Mouse (Mus musculus): ENCODE results near the gene Emsy.

Gene Emsy

DNA sequence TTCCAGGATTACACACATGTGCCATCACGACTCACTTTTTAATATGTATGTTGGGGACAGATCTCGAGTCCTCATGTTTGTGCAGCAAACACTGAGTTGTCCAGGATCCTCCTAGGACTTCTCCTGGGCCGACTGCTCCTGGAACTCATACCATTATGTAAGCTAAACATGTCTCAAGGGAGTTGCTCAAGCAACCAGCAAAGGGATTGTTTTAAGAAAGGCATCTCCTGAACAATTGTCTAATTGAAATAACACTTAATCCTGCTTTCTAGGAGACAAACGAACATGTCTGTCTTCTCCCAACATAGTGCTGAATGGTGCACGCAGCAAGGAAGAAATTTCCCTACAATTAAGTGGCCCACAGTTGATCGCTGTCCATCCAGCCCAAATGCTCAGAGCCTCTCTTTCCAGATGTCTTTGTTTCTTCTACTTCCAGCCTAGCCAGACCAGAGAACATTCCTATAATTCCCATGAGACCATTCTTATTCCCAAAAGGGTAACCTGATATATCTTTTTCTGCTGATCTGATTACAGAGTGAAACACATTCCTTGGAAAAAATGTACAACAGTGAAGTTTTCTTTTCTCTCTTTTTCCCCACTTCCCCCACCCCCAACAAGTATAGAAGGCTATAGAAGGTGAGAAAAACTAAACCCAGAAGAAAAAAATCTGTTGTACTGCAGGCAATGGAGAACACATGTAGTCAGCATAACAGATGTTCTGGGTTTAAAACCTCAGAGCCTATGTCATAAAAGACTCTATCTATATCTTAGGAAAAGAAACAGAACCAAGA lies 11.6 kb upstream of the Emsy start:
- no peak for DNase-seq (ENCODE audit: low spot score in 2 of 2)

DNA sequence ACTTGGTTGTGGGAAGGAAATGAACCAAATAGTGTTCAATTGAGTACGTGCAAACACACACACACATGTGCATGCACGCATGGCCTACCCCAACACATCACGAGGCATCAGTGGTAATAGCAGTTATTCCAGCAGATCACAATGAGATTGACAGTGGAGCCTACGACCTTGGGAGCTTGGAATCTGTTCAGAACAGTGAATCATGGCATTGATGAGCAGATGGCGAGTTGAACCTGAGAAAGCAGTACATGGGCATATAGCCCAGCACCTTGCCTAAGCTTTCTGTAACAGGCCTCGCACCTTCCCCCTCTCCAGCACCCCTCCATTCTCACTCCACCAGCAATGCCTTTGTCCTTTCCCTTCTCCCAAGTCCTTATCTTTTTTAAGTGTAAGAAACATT lies 9.1 kb upstream of the Emsy start:
- DNase-seq (ENCODE audit: low spot score in 2 of 2): no peak

DNA sequence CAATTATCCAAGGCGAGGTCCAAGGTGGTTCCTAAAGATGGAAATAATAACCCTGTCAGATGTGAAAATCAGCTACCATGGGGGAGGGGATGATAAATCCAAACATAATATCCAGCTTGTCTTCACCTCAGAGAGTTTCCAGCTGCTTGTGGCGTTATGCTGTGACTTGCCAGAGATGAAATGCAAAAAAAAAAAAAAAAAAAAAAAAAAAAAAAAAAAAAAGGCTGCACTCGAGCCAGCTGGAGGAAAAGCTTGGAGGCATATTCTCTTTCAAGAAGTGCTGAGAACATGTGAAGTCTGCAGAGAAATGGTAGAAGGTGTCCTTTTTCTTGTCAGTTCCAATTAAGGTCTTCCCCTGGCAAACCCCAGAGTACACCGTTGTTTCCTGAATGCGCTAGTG lies 8.6 kb upstream of the Emsy start:
- no peak for DNase-seq (ENCODE audit: low spot score in 2 of 2)

DNA sequence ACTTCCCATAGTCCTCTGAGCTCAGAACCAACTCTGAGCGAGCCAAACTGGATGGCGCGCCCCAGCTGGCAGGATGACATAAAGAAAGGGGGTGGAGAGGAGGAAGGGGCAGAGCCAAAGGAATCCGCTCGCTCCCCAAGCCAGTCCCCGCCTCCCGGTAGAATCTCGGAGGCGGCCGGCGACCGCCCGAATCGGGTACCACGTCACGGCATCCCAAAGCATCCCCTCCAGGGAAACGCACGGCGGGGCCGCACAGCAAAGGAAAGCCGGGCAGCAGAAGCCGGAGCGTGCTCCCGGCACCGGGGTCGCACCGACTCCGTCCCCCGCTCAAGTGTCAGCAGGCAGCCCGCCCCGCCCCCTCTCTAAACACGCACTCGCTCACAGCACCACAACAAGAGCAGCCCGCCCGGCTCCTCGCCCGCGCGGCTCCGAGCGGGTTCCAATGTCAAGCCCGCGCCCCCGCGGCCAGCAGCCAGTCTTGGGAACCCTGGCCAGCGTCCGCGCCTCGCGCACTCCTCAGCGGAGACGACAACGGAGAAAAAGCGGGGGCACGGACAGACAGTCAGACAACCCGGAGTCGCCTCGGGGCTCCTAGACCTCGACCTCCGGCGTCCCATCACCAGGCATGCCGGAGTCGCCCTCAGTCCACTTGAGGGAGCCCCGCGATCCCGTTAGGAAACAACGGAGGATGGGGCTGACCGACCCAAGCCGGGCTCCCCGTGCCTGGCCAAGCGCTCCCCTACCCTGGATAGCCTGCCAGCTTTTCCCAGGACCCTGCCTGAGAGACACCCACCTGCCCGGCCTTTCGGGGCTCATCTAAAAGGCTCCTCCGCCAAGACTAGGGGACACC lies 677 bp downstream of the Emsy start:
- DNase-seq (ENCODE audit: low spot score in 2 of 2): peak; percentile 63 to 65

DNA sequence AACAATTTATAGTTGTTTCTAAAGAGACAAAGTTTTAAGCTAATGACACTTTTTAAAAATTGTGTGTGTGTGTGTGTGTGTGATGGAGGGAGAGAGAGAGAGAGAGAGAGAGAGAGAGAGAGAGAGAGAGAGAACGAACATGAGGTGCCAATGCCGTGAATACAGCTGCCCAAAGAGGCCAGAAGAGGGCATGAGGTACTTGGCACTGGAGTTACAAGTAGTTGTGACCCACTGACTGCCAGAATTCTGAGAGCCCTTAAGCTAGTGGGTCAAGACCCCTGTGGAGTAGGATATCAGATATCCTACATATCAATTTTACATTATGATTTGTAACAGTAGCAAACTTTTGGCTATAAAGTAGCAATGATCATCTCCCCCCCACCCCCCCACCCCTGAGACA lies 4.9 kb downstream of the Emsy start:
- no peak for DNase-seq (ENCODE audit: low spot score in 2 of 2)

DNA sequence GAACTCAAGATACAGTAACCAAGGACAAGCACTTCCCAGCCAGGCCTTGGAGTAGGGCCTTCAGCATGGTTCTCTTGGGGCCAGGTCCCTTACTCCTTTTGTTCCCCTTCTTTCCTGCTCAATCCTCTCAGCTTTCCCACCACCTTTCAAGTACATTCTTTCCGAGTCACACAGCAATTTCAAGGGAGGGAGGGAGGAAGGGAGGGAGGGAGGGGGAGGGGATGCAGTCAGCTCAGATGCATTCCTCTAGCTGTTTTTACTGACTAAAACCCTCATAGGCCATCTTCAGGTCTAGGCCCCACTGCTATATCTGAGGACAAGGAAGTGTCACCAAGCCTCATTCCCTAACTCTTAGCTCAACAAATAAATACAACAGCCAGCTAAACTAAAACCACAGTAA lies 12.3 kb downstream of the Emsy start:
- DNase-seq (ENCODE audit: low spot score in 2 of 2): no peak

DNA sequence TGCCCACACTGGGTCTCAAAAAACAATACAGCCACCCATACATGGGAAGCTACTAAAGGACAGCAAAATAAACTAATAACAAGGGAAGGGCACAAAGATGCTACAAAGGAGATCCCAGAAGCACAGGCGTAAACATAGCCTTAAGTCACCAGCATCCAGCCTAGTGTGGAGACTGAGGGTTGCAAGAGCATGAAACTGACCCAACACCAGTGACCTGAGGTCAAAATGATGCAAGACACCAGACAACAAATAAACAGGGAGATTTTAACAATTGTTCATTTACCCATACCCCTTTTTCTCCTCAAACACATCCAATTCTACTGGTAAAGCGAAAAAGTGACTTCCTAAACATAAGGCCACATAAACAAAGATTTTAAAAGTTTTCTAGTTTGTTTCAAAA lies 20.0 kb downstream of the Emsy start:
- DNase-seq (ENCODE audit: low spot score in 2 of 2): no peak

DNA sequence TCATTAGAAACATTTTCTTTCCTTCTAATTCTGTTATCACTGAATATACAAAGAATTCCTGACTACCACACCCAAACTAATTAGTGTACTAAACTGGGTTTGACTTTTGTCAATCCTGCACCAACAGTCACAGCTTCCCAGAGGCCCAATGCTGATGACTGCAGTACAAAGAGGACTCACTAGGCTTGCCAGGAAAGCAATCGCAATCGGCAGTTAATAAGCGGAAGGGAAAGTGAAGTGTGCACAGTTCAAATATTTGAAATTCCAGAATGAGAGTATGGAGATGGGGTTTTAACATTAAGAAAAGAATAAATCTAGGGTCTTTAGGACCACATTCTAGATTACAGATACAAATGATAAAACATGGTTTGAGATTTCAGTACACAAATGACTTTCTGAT lies 23.6 kb downstream of the Emsy start:
- no peak for DNase-seq (ENCODE audit: low spot score in 2 of 2)

DNA sequence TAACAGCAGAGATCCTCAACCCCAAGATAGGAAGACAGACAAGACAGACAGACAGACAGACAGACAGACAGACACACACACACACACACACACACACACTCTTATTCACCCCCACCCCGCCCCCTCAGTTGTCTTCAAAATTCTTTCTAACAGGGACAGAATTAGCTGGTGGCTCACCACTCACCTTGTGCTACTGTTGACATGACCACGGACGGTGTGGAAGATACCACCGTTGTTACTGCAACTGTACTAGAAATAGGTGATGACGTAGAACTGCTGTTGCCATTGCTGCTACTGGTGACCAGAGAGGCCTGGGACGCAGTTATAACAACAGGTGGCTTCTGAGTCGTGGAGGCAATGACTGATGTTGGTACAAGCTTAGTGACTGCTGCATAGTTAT lies 26.6 kb downstream of the Emsy start:
- DNase-seq (ENCODE audit: low spot score in 2 of 2): no peak

DNA sequence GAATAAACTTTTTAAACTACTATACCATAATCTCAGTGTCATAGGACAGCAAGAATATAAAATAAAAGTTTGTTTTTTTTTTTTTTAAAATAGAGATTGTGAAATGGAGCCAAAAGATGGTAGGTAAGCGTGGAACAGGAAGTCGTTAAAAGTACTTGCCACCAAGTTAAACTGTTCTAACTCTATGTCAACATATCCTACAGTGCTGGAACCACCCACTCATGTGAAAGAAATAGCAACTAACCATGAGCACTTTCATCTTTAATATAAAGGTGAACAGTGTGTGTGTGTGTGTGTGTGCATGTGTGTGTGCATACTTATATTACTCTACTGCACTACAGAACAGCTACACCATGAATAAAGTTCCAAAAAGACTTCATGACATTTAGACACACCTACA lies 38.8 kb downstream of the Emsy start:
- no peak for DNase-seq (ENCODE audit: low spot score in 2 of 2)

DNA sequence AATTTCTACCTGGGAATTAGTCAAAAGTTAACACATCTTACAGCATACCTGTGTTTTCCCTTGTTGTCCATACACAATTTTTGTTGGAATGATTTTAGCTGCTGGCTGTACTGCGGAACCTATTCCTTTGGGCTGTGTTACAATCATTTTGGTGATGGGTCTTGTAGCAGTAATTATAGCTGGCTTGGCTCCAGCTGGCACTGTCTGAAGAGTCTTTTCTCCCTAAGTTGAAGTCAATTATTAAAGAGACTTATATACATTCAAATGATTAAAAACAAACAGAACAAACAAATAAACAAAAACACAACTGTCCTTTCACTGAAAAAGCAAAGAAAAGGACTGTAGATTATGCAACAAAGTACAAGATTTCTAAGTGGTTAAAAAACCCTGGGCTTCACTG lies 43.6 kb downstream of the Emsy start:
- no peak for DNase-seq (ENCODE audit: low spot score in 2 of 2)

DNA sequence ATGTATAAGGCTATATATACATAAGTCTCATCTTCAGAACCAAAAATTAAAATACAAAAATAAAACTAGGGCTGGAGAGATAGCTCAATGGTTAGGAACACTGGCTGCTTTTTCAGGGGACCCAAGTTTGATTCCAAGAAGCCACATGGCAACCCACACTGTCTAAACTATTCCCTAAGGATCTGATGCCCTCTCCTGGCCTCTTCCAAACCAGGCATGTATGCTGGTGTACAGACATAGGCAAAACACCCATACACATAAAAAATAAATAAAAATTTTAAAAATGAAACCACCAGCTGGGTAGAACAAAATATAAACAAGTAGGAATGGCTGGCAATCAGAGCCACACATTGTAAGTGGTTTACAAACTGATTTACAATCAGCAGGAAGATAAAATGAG lies 48.1 kb downstream of the Emsy start:
- DNase-seq (ENCODE audit: low spot score in 2 of 2): no peak

DNA sequence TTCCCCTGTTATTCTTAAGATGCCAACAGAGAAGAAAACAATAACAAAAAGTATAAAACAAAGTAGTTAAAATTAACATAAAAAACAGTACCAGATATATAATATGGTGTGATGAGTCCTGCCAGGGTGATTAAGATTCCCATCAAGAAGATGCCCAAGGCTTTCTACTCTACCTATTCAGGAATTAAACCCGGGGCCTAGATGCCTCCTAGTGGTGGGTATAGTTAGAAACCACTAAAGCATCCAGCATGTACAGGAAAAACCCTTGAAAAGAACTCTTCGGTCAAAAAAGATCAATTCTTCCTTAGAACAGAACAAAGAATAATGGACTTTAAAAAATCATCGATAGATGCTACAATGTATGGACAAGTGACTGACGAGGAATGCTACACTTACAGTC lies 49.4 kb downstream of the Emsy start:
- no peak for DNase-seq (ENCODE audit: low spot score in 2 of 2)

DNA sequence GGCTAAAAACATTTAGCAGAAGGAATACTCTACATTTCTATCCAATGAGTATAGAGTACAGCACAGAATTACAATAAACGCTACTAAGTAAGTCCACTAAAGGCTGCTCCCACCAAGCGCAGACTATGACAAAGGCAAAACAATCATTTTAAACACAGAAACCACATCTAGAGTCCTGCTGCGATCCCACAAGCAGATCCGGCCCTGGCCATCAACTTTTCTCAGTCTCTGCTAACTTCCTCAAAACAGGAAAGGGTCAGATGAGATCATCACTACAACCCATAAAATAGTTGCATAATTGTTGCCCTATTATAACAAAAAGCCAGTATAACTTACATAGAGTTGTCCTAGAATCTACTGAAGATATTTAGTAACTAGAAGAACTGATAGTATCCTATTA lies 54.9 kb downstream of the Emsy start:
- no peak for DNase-seq (ENCODE audit: low spot score in 2 of 2)

DNA sequence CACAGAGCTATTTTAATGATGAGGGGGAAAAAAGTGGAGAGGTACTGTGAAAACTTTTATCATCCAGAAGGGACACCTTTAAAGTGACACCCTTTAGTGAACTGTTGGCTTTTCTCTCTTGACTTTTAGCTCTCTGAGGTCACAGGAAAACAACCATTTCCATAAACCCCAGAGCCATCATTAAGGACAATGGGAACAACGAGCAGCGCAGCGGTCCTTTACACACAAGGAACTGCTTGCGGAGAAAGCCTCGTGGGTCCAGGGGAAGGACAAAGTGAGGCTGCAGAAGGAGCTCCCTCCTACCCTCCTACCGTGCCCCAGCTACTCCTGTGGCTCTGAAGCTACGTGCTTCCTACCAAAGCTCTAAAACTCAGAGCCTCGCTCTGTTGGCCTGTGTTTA lies 59.2 kb downstream of the Emsy start:
- no peak for DNase-seq (ENCODE audit: low spot score in 2 of 2)

DNA sequence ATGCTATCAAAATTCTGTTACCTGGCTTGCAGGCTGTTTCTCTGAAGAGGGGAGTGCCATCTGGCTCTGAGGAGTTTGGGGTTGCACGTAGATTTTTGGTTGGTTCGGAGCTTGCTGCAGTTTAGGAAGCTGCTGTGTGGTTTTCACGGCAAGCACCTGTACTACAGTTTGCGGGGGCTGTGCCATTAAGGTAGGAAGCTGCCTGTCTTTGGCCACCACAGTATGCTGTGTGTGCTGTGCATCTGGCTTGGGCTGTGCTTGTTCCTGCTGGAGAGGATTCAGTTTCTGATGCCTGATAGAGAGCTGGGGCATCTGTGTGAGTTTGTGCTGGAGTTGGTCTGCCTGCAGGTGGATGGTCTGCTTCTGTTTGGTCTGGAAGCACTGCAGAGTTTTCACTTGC lies 61.9 kb downstream of the Emsy start:
- no peak for DNase-seq (ENCODE audit: low spot score in 2 of 2)

DNA sequence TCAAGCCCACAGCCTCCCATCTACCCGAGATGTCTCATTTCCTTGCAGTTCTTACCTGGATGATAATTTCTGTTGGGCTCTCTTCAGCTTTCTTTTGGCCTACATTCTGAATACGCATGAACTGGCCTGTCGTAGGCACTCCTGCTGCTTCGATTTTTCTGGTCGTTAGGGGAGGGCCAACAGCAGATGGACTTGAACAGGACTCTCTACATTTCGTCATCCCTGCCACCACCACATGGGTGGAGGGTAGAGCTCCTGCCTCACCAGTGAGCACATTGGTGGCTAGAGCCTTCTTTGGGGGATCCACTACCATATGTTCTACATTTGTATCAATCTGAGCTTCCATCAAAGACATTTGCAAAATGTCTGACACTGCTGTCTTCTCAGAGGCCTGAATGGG lies 63.3 kb downstream of the Emsy start:
- DNase-seq (ENCODE audit: low spot score in 2 of 2): no peak

DNA sequence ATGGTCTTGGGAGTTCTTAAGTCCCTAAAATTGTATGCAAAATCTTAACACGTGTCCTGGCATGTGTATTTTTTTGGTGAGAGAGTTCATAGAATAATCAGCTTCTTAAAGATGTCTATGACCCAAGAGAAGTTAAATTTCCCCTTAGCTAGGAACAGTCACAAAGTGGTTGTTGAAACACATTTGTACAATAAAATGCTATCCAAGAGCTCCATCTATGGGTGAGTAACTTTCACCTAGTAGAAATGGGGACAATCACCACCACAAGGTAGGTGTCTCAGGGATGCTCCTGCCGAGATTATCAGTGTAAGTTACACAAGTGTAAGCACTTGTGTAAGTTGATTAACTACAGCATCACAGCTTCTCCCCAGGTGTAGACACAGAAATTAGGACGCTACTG lies 67.6 kb downstream of the Emsy start:
- DNase-seq (ENCODE audit: low spot score in 2 of 2): peak in 1 of 2 experiments; percentile 24

DNA sequence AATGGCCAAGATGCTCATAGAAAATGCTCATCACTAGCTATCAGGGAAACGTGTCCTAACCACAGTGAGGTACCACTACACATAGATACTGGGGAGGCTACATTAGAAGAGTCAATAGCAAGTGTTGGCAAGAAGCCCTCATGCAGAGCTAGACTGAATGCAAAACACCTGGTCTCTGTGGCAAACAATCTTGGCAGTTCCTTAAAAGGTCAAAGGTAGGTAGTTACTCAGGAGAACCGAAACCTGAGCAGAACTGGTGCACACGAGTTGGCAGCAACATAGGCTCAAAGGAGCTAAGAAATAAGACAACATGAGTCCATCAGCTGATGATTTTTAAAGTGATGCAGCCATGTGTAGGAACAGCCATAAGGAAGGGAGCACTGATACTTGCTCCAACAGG lies 70.3 kb downstream of the Emsy start:
- DNase-seq (ENCODE audit: low spot score in 2 of 2): peak; percentile 71 to 72

DNA sequence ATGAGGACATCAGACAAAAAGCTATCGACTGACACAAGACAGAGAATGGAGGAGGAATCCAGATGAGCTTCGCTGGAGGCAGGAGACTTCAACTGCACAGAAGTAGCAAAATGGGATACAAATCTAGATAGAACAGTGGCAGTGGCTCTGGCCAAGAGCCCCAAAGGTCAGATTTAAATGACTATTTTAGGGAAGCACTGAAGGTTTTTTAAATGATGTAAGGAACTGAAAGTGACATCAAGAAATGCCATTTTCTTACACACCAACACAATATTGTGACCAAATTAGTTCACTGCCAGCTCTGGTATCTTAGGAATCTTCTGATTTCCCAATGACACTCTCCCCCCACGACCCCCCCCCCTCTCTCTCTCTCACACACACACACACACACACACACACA lies 72.0 kb downstream of the Emsy start:
- no peak for DNase-seq (ENCODE audit: low spot score in 2 of 2)

DNA sequence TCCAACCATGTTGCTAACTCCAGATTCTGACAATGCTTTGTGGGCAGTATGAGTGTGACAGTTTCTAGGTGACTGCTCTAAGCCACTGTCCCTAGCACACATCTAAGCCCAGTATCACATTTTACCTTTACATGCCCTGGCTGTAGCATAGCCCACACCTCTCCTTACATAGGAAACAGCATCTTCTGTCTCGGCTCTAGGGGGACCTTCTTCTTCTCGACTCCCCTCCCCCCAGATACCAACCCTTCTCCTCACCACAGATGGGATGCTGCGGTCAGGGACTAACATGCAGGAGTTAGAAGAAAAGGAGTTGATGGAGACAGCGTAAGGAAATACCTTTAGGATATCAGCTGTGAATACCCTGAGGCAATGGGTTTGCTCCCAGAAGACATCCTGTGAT lies 75.3 kb downstream of the Emsy start:
- no peak for DNase-seq (ENCODE audit: low spot score in 2 of 2)

DNA sequence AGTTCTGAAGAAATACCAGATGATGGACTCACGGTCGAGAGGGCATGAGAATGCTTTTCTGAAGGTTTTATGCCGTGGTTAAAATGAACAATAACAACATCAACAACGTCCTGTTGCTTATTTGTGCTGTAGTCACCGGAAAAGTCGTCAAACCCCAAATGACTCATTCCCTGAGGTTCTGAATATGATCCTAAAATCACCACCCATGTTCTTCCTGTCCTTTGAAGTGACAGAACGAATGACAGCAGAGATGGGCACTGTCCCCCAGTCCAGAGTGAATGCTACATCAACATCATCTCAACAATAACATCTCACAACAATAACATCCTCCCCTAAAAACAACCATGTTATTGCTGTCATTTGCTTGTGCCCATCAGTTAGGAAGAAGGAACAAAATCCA lies 76.1 kb downstream of the Emsy start:
- no peak for DNase-seq (ENCODE audit: low spot score in 2 of 2)

DNA sequence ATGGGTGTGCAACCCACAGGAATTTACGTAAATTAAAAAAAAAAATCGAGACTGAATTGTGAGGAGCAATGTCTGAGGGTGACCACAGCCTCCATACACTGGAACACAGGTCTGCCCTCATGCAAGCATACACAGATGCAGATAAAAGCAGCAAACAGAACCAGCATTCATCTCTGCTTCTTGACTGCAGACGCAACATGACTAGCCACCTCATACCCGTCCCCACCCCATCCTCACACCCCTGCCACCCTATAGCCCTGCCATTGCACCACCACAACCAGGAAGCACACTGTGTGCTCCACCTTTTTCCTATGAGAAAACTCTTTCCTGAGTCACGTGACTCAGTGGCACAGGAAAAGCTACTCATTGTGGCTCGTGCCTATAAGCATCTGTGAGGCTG lies 76.9 kb downstream of the Emsy start:
- no peak for DNase-seq (ENCODE audit: low spot score in 2 of 2)

Measured in spleen, postnatal 36 days (tissue).